Mouse (Mus musculus): ENCODE data around the gene Zfp362.

Zfp362 gene

GRCm38 (mm10) chr4:128796788-128797187, 9.1 kb downstream of the Zfp362 start:
- DNase-seq: no peak

DNA sequence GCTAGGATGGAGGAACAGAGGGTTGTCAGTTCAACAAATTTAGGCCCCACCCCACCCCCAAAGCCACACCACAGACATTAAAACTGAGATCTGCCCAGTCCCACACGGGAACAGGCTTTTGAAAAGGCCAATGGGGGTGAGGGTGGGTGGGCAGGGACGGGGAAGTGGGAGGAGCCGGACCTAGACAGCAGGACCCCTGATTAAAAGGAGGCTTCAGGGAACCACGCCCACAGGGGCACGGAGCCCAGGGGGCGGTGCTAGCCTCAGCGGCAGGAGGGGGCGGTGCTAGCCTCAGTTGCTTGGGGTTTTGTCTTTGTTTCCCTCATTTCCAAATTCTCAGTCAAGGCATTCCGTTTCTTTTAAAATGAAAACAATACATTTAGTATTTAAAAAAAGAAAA, 10.2 kb downstream of the Zfp362 start:
- DNase-seq: no peak

GRCm38 (mm10) chr4:128794198-128794597, 11.6 kb downstream of the Zfp362 start:
- peak; percentile 86 for DNase-seq

- DNase-seq: no peak
Observed at GRCm38 (mm10) chr4:128793710-128794109, 12.1 kb downstream of the Zfp362 start.

DNA sequence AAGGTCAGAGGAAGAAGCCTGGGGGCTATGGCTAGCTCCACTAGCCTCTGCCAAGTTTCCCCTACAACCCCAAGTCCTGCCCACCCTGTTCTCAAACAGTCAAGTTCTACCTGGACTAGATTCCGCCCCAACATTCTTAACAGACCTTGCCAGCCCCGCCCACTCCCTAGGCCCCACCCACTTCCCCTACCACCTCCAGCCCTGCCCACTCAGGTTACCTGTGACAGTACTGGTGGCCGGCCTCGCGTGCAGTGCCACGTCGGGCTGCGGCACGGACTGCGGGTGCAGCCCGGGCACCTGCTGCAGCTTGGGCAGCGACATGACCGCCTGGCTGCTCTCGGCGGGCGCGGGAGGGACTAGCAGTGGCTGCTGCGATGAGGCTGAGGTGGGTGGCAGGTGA, 16.2 kb downstream of the Zfp362 start:
- peak; percentile 64 for DNase-seq

DNA sequence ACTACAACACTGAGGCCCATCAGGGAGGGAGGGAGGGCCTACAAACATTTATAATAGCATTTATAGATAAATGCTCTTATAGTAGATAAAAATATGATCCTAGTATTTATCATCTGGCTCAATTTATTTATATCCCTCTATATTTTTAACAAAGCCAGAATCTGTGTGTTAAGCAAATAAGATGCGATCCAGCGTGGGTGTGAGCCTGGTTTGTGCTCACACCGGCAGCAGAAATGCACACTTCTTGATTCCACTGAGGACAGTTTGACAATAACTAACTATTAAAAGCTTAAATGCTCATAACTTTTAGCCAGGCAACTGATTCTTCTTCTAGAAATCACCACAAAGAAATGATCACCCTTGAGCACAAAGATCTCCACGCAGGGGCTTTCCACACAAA, 17.7 kb downstream of the Zfp362 start:
- DNase-seq: no peak

DNA sequence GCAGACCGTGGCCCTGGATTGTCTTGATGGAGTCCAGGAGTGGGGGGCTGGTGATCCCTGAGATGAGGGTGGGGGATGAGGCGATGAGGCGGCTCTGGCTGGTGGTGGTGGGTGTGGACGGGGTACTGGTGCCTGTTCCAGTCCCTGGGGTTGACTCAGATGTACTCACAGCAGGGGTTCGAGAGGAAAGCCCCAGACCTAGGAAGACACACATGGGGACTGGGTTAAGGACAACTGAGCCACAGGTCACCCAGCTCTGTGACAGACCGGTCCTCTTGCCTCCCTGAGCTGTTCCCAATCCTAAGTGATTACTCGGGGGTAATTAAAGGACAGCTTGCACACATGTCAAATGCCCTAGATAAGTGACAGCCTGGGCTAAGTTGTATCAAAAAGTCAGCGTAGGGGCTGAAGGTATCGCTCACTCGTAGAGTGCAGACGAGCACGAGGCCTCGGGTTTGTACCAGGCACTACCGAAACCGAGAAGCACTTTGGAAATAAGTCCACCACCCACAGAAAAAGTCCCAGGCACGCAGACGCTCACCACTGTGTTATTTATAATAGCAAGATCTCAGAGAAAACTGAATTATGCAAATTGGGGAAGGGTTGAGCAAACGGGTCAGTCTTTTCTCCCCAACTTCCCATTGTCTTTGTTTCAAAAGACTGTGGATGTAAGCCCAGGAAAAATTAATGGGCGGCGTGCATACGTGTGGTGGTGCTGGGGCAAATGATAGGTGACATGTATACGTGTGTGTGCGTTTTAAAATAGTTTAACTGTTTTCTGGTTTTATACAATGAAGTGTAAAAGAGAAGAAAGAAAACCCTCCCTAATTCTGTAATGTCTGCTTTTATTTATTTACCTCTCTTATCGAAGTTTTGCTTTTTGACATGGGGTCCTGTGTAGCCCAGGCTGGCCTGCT, 18.6 kb downstream of the Zfp362 start:
- DNase-seq: no peak

DNA sequence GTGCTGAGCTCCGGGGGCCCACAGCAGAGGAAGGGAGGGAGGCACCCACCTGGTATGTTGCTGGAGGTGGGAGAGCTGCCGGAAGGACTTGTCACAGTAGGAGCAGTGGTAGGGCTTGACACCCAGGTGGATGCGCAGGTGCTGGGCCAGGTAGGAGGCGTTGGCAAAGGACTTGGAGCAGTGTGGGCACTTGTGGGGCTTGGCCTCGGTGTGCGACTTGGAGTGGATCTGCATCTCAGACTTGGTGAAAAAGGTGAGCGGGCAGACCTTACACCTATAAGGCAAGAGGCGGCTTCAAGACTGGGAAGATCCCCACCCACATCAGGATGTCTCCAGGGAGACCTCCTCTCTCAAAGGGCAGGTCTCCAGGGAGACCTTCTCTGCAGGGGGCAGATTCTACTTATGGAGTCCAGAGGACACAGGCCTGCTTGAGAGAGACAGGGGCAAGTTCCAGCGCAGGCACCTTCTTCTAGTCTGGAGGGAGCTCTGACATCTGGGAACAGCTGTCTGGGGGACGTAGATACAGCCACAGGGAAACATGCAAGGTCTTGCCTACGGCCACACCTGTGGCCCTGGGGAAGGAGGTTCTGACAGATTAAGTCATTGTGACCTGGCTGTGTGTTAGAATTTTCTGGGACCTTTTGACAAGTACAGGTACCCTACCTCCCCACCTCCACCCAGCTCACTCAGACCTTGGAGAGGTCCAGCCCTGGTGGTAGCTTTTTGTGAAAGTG, 19.8 kb downstream of the Zfp362 start:
- DNase-seq: no peak

GRCm38 (mm10) chr4:128784950-128785631, 20.8 kb downstream of the Zfp362 start:
- DNase-seq: no peak

DNA sequence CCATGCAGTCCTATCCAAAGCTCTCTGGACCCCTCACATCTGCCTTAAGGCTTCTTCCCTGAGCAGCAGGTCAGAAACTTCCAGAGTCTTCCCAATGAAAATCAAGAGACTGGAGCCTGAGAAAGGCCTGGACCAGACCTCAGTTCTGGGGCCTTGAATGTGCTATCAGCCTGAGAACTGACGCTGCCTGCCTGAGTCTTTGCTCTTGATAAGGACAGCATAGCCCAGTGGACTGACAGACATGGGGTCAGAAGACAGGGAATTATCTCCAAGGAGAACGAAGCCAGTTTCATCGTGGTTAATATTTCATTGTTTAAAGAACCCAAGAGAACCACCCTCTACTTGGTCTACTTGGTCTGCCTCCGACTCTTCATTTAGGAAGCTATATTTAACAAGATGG, 23.2 kb downstream of the Zfp362 start:
- DNase-seq: no peak

- no peak for DNase-seq
Observed at GRCm38 (mm10) chr4:128782037-128782436, 23.8 kb downstream of the Zfp362 start.

GRCm38 (mm10) chr4:128777593-128777992, 28.3 kb downstream of the Zfp362 start:
- no peak for DNase-seq

- DNase-seq: peak; percentile 88
Observed at GRCm38 (mm10) chr4:128776568-128777289, 29.1 kb downstream of the Zfp362 start.

GRCm38 (mm10) chr4:128774467-128774866, 31.4 kb downstream of the Zfp362 start:
- DNase-seq: peak; percentile 70

GRCm38 (mm10) chr4:128773820-128774219, 32.0 kb downstream of the Zfp362 start:
- DNase-seq: no peak

DNA sequence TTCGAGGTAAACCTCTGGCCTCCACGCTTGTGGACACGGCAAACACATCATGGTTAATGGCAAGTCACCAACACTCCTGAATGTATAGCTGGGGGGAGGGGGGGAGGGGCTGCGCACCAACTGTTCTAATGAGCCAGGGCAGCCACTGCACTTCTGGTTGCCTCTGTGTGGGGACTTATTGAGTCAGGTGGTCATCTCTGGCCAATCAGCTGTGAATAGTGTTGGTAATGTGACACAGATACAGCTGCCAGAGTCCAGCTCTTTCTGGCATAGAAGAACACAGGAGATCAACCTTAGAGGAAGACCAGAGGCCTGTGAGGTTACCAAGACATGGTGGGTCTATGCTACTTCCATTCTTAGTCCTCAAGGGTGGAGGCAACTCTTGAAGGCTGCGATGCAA, 35.1 kb downstream of the Zfp362 start:
- DNase-seq: no peak

GRCm38 (mm10) chr4:128769569-128770355, 36.1 kb downstream of the Zfp362 start:
- no peak for DNase-seq

GRCm38 (mm10) chr4:128768120-128768519, 37.7 kb downstream of the Zfp362 start:
- DNase-seq: no peak

DNA sequence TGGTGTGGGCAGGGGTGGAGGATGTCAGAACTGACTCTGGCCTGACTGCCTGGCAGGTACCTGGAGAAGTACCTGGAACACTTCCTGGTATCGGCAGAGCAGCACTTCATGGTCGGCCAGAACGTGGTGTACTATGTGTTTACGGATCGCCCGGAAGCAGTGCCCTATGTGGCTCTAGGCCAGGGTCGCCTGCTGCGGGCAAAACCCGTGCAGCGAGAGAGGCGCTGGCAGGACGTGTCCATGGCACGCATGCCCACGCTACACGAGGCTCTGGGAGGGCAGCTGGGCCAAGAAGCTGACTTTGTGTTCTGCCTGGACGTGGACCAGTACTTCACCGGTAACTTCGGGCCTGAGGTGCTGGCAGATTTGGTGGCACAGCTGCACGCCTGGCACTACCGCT, 38.9 kb downstream of the Zfp362 start:
- no peak for DNase-seq

DNA sequence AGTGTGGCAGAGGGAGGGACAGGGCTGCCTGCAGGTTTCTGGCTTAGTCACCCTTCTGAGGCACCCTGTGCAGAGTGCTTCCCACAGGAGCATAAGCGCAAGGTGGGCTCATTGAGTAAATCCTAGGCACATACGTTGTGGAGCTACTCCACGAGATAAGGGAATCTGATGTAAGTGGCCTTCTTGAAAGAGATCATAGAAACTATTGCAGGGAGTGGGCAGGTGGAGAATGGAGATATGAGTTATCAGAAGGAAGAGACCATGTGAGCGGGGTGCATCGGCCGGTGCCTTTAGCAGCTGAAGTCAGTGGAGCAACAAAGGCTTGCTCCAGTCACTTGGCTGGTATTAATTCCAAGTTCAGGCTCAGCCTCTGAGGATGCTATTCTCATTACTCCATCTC, 45.8 kb downstream of the Zfp362 start:
- DNase-seq: no peak

DNA sequence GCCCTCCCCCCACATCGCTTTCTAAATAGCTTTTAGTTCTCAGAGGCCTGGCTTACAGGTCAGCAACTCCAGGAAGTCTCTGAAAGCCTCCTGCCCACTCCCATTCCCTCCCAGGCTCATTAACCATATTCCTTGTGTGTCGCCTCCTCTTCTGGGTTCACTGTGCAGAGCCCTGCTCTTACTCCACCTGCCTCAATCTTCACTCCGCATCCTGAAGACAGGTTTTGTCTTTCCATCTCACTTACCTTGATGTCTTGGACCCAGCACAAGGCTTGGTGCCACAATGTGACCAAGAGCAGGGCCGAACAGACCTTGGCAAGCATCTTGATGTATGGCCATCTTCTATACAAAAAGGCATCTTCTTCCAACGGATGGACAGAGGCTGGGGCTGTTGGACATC, 46.6 kb downstream of the Zfp362 start:
- no peak for DNase-seq

GRCm38 (mm10) chr4:128755900-128756299, 49.9 kb downstream of the Zfp362 start:
- no peak for DNase-seq

Data from kidney, adult 18-20 months (tissue).